Mouse (Mus musculus): ENCODE data around the gene Ltb4r1. TPM values are rescaled to one million over a fixed set of nuclear protein-coding genes. Genes with fewer than 3 reads are reported as not detected.

Gene Ltb4r1
- total and polyA plus RNA-seq, 3 experiments, result 0.35 to 1.5 TPM; not detected in 1

GRCm38 (mm10) chr14:55795380-55796163 lies 29.8 kb downstream of the Ltb4r1 start (continued):
- TF ChIP-seq USF2 (IDR thresholded peaks at IDR 0.05; ENCODE audit: borderline replicate concordance in 1 of 2, insufficient read depth in 1 of 2, low read depth in 1 of 2, low read length in 2 of 2) (no peak), MYC (IDR thresholded peaks at IDR 0.05; ENCODE audit: low read depth, low read length) (0 out of 2 replicates have a peak, but pooled peaks have one; percentile 32), MXI1 (IDR thresholded peaks at IDR 0.05; ENCODE audit: low read depth, low read length) (no peak), ZKSCAN1 (IDR thresholded peaks at IDR 0.05; ENCODE audit: low read depth, low read length) (no peak), HCFC1 (IDR thresholded peaks at IDR 0.05; ENCODE audit: low read depth, low read length) (no peak), BHLHE40 (IDR thresholded peaks at IDR 0.05; ENCODE audit: borderline replicate concordance, low read depth, low read length) (0 out of 2 replicates have a peak, but pooled peaks have one; percentile 31), MAZ (IDR thresholded peaks at IDR 0.05; ENCODE audit: low read depth, low read length) (no peak), SIN3A (IDR thresholded peaks at IDR 0.05; ENCODE audit: low read length) (no peak; the same call in 1 of the 2 replicates), USF1 (IDR thresholded peaks at IDR 0.05; ENCODE audit: low read depth, low read length) (no peak), ELF1 (IDR thresholded peaks at IDR 0.05; ENCODE audit: low read depth, low read length) (peak; percentile 30; the same call in 1 of the 2 replicates), MAFK (IDR thresholded peaks at IDR 0.05; ENCODE audit: borderline replicate concordance, low read depth, low read length) (no peak)

- no peaks in the 10 kb centered on the region for H3K9me3 ChIP-seq (replicated peaks; ENCODE audit: insufficient read depth, low read length)
- no peaks in the 10 kb centered on the region for H3K36me3 ChIP-seq (ENCODE audit: control insufficient read depth in 1 of 2, insufficient read depth in 2 of 2, low read length in 2 of 2)
- no peak overlapping the region for H3K27ac ChIP-seq (ENCODE audit: control insufficient read depth, low read depth, low read length)
- no peaks in the 10 kb centered on the region for H3K79me2 ChIP-seq (ENCODE audit: control insufficient read depth, insufficient read depth, low read length, poor library complexity)
- peaks cover 0 to 2% of the 10 kb centered on the region in 2 experiments; a peak in 3 of 4 replicates for H3K27me3 ChIP-seq (ENCODE audit: control insufficient read depth in 1 of 2, insufficient read depth in 2 of 2, low read length in 2 of 2)
- TF ChIP-seq USF1 (IDR thresholded peaks at IDR 0.05; ENCODE audit: low read depth, low read length) (no peak), SIN3A (IDR thresholded peaks at IDR 0.05; ENCODE audit: low read length) (no peak), TAL1 (IDR thresholded peaks at IDR 0.05; ENCODE audit: low read length) (no peak), E2F4 (IDR thresholded peaks at IDR 0.05; ENCODE audit: borderline replicate concordance, low read depth, low read length) (no peak), ETS1 (IDR thresholded peaks at IDR 0.05; ENCODE audit: low read depth, low read length) (no peak), MAZ (IDR thresholded peaks at IDR 0.05; ENCODE audit: low read depth, low read length) (no peak), RCOR1 (IDR thresholded peaks at IDR 0.05; ENCODE audit: low read depth, low read length) (no peak), POLR2AphosphoS2 (IDR thresholded peaks at IDR 0.05; ENCODE audit: low read length) (no peak), JUND (IDR thresholded peaks at IDR 0.05; ENCODE audit: low read depth, low read length) (no peak), HCFC1 (IDR thresholded peaks at IDR 0.05; ENCODE audit: low read depth, low read length) (no peak), ZMIZ1 (IDR thresholded peaks at IDR 0.05; ENCODE audit: low read depth, low read length) (no peak), NRF1 (IDR thresholded peaks at IDR 0.05; ENCODE audit: insufficient read depth, low read depth, low read length, poor library complexity, severe bottlenecking) (no peak), ZKSCAN1 (IDR thresholded peaks at IDR 0.05; ENCODE audit: low read depth, low read length) (no peak), KAT2A (conservative IDR thresholded peaks at IDR 0.05; ENCODE audit: low read depth, low read length) (no peak)
- no peak for DNase-seq (ENCODE audit: low read depth, low spot score)
- no peak overlapping the region for H3K9ac ChIP-seq (ENCODE audit: control insufficient read depth, low read depth, low read length, poor library complexity, severe bottlenecking)
- no peak overlapping the region for H3K4me3 ChIP-seq (ENCODE audit: control insufficient read depth in 1 of 2, insufficient read depth in 1 of 2, low read depth in 2 of 2, low read length in 2 of 2)
- H3K4me1 ChIP-seq (ENCODE audit: control insufficient read depth in 1 of 2, insufficient read depth in 2 of 2, low read length in 2 of 2), result no peaks in the 10 kb centered on the region
Measured at GRCm38 (mm10) chr14:55814885-55815284, 49.1 kb downstream of the Ltb4r1 start.

Measured in MEL (cell line).